Mouse (Mus musculus) CD4-positive naive resting alpha-beta T cell, adult 57 days (primary cell): ENCODE data around the gene Gpatch3. TPM values are rescaled to one million over a fixed set of nuclear protein-coding genes. Genes with fewer than 3 reads are reported as not detected.

Experiments used
- total RNA-seq: library from RNA; stranded (reverse); gene quantifications from one replicate; pipeline ENCODE4 v1.2.4, GENCODE M21; 2023

Gene Gpatch3
- 28.4 TPM for total RNA-seq

DNA sequence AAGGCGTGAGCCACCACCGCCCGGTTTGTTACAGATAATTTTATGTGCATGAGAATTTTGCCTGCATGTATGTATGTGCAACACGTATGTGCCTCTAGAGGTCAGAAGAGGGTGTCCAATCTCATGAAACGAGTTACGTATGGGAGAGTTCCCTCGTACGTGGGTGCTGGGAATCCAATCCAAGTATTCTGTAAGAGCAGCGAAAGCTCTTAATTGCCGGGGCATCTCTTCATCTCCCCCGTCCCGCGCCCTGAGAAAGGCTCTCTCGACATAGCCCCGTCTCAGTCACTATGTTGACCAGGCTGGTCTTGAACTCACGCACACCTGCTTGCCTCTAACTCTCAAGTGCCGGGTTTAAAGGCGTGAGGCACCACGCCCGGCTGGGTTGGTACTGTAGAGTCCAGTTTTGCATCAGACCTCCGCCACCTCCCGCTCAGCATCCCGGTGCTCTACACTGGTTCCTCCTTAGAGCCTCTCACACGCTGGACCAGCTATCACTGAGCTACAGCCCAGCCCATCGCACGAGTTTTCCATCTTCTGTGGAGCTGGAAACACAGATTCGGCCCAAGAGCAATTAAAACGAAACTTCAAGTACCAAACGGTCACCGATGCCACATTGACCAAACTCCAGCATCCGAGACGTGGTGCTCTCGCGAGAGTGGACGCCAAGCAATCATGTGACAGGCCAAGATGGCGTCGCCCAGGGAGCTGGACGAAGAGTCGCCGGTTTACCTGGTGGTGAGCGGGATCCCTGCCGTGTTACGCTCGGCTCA lies at the start of gene Gpatch3:
Gene Gpatch3 (plus strand): TSS at position 676 of the 773 bp plus-strand sequence.

DNA sequence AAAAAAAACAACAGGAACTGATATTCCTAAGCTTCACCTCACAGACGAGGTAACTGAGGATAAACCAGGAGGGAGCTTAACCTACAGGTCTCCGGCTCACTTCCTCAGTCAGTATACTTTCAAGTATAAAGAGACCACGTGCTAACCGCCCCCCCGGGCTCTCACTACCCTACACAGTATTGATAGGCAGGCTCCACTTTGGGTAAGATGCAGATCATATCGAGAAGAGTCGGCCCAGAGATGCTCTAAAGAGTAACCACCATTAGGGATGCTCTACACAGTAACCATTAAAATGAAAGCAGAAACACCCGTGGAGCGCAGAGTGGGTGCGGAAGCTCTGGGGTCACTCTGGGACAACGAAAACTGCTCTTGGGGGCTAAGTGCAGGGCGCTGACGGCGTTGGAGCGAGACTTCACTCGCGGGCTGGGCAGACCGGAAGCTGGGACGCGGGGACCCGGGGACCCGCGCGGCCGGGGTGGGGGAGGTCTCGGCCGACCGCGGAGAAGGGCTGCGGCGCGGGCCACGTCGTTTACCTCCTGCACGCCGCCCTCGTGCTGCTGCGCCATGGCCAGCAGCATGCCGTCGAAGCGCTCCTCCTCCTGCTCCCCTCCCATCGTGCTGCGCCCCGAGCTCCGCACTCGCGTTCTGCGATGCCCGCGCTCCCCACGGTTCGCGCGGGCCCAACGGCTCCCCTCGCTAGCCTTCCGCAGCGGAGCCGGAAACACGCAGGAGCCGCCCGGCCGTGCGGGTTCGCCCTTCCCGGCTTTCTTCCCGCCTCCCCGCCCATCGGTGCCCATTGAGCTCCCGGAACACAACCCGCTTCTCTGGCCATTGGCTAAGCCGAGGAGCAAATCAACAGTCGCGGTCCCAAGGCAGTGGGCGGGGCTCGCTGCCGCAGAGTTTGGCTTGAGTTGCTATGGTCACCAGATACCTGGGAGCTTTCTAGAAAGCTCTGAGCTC lies 29.0 kb upstream of the Gpatch3 start, which contains the start of gene Nudc:
Gene Nudc (minus strand): TSS at position 725 of the 960 bp plus-strand sequence.

DNA sequence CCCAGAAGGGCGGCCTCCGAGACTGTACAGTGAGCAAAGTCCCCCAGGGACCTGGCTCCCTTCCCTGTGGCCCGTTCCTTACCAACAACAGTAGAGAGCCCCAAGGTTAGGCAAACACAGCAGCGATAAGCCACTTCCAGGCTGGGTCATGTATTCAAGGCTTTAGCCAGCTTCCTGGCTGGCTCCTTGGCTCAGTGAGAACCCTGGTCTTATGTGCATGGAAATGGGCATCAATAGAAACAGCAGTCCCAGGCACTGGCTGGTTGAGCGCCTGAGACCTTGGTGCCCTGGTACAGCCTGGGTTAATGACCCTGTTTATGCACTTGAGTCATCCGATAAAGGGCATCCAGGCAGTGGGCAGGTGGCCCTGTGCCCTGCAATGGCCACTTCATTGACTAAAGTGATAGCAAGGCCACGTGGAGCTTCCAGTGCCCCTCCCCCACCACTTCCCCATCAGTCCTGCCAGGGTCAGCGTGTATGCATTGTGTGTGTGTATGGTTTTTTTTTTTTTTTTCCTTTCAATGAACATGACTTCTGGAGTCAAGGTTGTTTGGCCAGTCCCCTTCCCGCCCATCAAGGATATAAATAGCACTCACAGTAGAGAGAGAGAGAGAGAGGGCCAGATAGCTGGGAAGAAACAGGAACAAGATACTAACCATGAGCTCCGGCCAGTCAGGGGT lies 21.6 kb upstream of the Gpatch3 start, which contains the start of gene Nr0b2:
Gene Nr0b2 (plus strand): TSS at position 609 of the 680 bp plus-strand sequence.

DNA sequence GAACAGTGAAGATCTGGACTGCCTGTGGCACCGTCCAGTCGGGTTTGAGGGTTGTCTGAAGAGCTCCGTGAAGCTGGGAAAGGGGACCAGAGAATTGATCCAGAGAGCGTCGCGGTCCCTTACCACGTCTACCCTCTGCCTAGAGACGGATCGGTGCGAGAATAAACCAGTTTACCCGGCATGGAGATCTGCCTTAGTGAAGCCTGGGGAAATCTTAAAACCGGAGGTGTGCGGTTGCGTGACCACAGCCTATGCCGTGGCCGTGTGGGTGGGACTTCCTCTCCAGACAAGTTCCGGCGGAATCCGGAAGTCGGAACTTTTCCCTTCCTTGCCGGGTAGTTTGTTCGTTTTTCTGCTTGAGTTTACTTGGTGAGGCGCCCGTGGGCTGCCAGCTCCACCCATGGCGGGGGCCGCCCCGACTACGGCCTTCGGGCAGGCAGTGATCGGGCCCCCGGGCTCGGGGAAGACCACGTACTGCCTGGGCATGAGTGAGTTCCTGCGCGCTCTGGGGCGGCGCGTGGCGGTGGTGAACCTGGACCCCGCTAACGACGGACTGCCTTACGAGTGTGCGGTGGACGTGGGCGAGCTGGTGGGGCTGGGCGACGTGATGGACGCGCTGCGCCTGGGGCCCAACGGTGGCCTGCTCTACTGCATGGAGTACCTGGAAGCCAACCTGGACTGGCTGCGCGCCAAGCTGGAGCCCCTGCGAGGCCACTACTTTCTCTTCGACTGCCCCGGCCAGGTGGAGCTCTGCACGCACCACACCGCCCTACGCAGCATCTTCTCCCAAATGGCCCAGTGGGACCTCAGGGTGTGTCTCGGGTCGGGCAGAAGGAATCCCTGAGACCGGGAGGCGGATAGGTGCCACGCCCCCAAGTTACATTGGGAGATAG lies 9.8 kb downstream of the Gpatch3 start, which contains the start of gene Gpn2:
Gene Gpn2 (plus strand): TSS at position 304 of the 893 bp plus-strand sequence.

DNA sequence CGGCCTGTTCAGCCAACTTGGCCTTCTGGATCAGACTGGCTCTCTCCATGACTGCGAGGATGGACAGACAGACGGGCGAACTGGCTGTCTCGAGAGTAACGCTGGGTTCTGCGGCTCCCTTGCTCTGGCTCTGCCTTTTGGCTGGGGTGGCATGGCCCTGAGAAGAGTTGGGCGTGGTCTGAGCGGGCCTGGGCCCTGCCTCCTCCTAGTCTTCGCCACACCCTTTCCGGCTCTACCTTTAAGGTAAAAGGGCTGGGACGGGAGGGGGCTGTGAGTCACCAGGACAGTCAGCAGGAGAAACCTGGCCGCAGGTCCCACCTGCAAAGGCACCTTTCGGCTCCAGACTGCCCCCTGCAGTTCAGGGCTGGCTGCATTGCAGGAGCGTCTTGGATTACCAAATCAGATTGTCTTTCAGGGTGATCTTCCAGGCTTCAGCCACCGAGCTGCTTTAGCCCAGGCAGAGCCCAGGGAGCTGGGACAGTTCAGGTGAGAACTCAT lies 27.2 kb downstream of the Gpatch3 start, which contains the start of gene Sfn:
Gene Sfn (minus strand): TSS at position 448 of the 498 bp plus-strand sequence.

Other genes with a start within 250 kb of the Gpatch3 start
- gene Wdtc1, start 221.3 kb upstream of the Gpatch3 start, total RNA-seq, result 38.2 TPM
- 54.1 TPM for gene Slc9a1, start 205.0 kb upstream of the Gpatch3 start, total RNA-seq
- gene Tent5b, start 94.6 kb upstream of the Gpatch3 start, total RNA-seq, result not detected
- 2.0 TPM for gene Trnp1, start 76.2 kb upstream of the Gpatch3 start, total RNA-seq
- gene Kdf1, start 55.8 kb upstream of the Gpatch3 start, total RNA-seq, result not detected
- 80.9 TPM for gene Nudc, start 28.7 kb upstream of the Gpatch3 start, total RNA-seq
- gene Nr0b2, start 21.4 kb upstream of the Gpatch3 start, total RNA-seq, result not detected
- 18.7 TPM for gene Gpn2, start 9.6 kb downstream of the Gpatch3 start, total RNA-seq
- gene Sfn, start 27.4 kb downstream of the Gpatch3 start, total RNA-seq, result 52.3 TPM
- 219 TPM for gene Zdhhc18, start 75.4 kb downstream of the Gpatch3 start, total RNA-seq
- gene Pigv, start 97.9 kb downstream of the Gpatch3 start, total RNA-seq, result 19.7 TPM
- gene Arid1a, start 182.0 kb downstream of the Gpatch3 start, total RNA-seq, result 332 TPM